Mouse (Mus musculus): ENCODE data around the gene Psma5.

DNA sequence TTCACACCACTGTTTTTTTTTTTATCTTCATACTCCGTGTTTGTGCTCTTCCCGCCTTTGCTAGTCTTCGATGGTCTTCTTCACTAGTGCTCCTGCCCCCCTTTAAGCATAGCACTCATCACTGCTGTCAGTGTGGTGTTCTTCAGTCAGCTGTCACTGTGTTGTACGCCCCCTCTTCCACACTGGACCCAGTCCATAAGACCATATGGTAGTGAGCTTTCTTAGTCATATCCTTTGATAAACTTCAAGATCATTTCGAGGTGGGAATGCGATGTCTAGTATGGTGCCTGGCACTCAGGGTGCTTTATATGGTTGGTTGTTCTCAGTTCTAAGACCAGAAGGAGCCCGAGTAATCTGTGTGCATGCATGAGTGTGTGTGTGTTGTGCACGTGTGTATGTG lies 70.5 kb downstream of the Psma5 start:
- TF ChIP-seq CTCF (IDR thresholded peaks at IDR 0.05; ENCODE audit: low read depth) (no peak), EP300 (IDR thresholded peaks at IDR 0.05; ENCODE audit: low read depth) (no peak)

Data from liver, postnatal 0 days (tissue).